Mouse (Mus musculus) macrophage (primary cell): ENCODE measurements around the gene Rbsn. TPM values are rescaled to one million over a fixed set of nuclear protein-coding genes. Genes with fewer than 3 reads are reported as not detected.

Source experiments
- polyA plus RNA-seq: library from polyadenylated mRNA; stranded (reverse); fragments of 250-400 nt; gene quantifications from 3 replicates; pipeline ENCODE4 v1.2.4, GENCODE M21; 2018; ENCODE audit warnings: inconsistent platforms

Gene Rbsn
- polyA plus RNA-seq, 1 experiment from 2014 or later: 11.9 TPM

Other genes starting within 250 kb of the Rbsn start
- not detected in 3 replicates for gene Fgd5, start 236.0 kb downstream of the Rbsn start, polyA plus RNA-seq
- gene Nr2c2, start 123.5 kb downstream of the Rbsn start, polyA plus RNA-seq: 7.5 to 11.6 TPM (median 8.7 TPM) in 3 replicates
- 20.5 to 40.7 TPM (median 29.2 TPM) in 3 replicates for gene Mrps25, start 30.9 kb downstream of the Rbsn start, polyA plus RNA-seq
- not detected in 3 replicates for gene Trh, start 29.7 kb upstream of the Rbsn start, polyA plus RNA-seq